Mouse (Mus musculus) bone marrow macrophage, adult 2 months (primary cell): ENCODE measurements around the gene Ccdc155.

ENCODE experiments used
- CTCF ChIP-seq: IDR thresholded peaks from 2 replicates; pipeline ENCODE4 v1.5.1; 2012; ENCODE audit warnings: low read depth, mild to moderate bottlenecking, low read length, moderate library complexity
- POLR2A ChIP-seq: IDR thresholded peaks from 2 replicates; pipeline ENCODE4 v1.6.1; 2012; ENCODE audit warnings: mild to moderate bottlenecking, low read depth, low read length, borderline replicate concordance

DNA sequence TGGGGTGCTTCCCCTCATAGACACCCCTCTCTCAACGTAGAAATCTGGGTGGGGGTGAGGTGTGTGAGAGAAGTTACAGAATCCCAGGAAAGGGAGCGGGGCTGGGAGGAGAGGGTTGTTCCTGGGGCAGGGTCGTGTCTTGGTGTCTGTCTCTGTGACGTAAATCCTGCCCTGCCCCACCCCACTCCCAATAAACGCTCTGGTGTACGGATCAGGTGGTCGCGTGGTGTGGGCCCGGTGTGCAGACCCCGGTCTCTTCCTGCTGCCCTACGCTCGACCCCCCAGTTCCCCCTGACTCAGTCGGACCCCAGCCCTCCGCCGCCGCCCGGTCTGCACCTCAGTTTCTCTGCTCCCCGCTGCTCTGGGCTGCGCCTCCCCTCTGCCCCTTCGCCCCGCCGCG is 28.8 kb downstream of the Ccdc155 start:
- TF ChIP-seq POLR2A, result no peak
- no peak for TF ChIP-seq CTCF
